Mouse (Mus musculus) layer of hippocampus, adult 11-12 months (tissue): ENCODE data around the gene Opcml.

Experiments
- DNase-seq: peaks from one replicate; pipeline ENCODE4 v3.0.0; 2022; ENCODE audit warnings: low spot score

Opcml gene

GRCm38 (mm10) chr9:28157092-28157491 lies 366.5 kb downstream of the Opcml start:
- DNase-seq: no peak

GRCm38 (mm10) chr9:28160953-28161352 lies 370.4 kb downstream of the Opcml start:
- DNase-seq: no peak

DNA sequence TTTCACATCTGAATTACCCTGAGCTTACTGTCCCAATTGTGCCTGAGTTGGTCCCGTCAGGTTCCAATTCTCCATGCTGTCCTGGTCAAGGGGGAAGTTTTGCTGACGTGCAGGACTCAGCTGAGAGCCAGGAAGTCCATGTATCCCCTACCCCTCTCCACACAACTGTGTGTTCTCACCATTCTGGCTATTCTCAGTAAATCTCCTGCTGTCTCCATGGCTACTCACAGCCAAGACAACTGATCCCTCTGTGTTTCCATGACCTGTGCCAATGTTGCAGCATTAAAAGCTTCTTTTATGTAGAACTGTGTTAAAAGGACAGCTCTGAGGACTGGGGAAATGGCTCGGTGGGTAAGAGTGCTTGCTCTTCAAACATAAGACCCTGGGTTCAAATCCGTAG lies 373.4 kb downstream of the Opcml start:
- DNase-seq: no peak

- peak; percentile 71 for DNase-seq
Observed at GRCm38 (mm10) chr9:28171890-28172289, 381.3 kb downstream of the Opcml start.

- no peak for DNase-seq
Observed at GRCm38 (mm10) chr9:28177052-28177451, 386.5 kb downstream of the Opcml start.

DNA sequence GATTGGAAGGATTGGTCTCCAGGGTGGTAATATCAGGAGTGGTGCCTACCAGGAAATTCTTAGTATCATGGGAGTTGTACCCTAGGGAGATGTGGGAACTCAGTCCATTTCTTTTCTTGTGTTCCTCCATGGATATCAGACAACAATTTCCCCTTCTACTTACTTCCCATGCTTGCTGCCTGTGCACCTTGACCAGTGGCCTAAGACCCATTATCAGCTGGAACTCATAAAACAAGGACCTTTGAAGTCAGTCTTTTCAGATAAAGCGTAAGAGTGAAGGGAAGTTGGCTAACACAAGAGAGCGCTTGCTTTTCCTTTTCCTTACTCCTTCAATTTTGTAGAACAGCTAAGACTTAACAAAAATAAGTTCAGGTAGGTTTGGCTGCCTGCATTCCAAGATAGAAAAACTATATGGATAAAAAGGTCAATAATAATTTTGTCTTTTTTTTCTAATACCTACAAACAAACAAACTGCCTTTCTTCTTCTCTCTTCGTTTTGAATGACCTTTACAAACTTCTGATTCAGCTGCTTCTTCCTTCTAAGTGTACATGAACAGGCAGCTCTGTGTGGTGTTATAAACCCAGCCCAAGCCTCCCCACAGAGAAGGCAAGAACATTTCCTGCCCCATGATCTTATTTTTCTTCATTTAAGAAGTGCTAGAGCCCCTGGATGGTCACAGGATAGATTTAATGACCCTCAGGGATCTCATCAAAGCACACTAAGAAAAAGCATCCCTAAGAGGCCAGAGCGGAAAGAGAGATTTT lies 387.7 kb downstream of the Opcml start:
- DNase-seq: no peak

DNA sequence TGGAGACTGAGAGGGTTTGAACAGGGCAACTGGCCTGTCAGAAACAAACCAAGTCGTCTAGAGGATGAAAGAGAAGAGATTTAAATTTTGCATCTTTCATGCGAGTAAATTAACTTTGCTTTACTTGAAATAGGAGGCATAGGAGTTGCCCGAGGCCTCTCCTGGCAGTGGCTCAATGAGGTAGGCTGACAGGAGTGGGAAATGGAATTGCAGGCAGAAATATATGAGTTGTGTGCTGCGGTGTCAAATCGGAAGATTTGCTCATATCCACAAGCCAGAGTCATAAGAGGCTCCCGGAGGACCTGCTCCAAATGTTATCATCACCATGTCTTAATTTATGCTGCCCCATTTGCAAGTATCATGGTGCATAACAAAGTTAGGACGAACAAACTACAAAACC lies 391.3 kb downstream of the Opcml start:
- no peak for DNase-seq

DNA sequence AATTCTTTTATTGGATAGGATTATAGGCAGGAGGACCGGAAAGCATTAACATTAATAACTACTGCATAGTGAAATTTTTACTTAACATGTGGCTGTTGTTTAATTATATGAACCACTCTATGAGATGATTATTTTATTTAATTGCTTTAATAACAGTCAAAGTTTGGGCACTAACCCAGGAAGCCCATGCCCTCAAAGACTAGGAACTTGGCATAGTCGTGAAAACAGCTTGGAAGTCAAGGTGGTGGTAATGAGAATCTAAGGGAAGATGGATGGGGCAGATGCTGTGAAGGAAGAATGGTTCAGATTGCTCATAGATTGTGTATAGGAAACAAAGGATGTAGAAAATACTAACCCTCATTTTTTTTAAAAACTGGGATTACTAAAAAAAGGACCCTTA lies 399.7 kb downstream of the Opcml start:
- no peak for DNase-seq

DNA sequence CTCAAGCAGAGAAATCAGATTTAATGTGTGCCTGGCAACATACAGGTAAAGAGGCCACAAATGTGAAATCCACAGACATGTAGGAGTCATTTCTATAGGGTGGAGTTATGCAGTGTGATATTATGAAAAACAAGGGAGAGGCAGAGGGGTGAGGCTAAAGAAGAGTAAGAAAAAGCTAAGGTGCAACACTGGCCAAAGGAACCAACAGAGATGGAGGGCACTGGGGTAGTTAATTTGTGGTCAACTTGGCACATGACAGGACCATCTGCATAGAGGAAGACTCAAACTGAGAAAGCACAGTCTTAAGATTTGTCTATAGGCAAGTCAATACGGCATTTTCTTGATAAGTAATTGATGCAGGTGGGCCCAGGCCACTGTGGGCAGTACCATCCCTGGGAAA lies 400.2 kb downstream of the Opcml start:
- no peak for DNase-seq

DNA sequence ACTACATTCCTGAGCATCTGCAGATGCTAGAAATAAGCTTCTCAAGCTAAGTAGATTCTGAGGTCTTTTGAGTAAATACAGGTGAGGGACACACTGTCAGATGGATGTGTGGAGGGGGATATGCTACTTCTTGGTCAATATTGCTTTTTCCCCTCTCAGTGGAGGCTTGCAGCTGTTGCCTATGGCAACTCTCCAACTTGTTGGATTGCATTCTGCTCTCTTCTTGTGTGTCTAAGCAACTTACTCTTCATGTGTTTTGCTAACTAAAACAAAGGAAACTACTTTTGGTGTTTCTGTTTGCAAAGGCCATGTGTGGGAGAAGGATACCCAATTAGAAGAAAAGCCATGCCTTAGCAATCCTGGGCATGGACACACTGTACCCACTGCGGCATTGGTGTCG lies 406.0 kb downstream of the Opcml start:
- DNase-seq: no peak

- DNase-seq: no peak
Observed at GRCm38 (mm10) chr9:28197061-28197460, 406.5 kb downstream of the Opcml start.

DNA sequence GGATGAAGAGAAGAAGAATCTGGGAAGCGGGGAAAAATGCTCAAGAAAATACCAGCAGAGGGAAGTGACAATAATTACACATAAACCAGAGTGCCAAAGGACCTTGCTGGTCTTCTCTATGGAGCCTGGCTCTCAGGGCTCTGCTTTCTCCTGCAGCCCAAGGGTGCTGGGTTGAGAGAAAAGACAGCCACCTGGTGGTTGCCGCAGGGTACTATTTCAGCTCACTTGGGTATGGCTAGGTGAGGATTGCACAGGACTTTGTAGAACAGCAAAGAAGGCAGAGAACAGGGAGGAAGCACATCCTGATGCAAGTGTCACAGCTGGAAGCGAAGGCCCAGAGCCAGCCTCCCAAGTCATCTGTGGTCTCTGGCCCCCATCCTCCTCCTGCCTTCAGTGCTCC lies 407.1 kb downstream of the Opcml start:
- DNase-seq: peak; percentile 70

- no peak for DNase-seq
Observed at GRCm38 (mm10) chr9:28198106-28198694, 407.6 kb downstream of the Opcml start.

- DNase-seq: no peak
Observed at GRCm38 (mm10) chr9:28207441-28207840, 416.9 kb downstream of the Opcml start.

DNA sequence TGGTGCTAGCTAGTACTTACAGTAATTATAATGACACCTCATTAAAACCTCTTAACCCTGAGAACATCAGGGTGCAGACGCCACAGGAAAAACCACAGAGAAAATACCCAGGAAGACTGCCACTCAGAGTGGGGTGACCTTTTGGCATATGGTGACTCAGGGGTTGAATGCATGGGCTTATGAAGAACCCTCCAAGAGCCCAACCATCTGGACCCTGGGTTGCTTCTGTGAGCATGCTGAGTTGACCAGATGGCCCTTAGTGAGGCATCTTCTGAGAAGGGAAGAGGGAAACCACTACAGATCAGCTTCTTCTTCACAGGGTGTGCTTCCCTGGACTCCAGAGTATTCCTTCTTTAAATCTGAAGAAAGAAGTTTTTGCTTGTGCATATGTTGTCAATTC lies 418.1 kb downstream of the Opcml start:
- no peak for DNase-seq

GRCm38 (mm10) chr9:28211877-28212276 lies 421.3 kb downstream of the Opcml start:
- DNase-seq: no peak

DNA sequence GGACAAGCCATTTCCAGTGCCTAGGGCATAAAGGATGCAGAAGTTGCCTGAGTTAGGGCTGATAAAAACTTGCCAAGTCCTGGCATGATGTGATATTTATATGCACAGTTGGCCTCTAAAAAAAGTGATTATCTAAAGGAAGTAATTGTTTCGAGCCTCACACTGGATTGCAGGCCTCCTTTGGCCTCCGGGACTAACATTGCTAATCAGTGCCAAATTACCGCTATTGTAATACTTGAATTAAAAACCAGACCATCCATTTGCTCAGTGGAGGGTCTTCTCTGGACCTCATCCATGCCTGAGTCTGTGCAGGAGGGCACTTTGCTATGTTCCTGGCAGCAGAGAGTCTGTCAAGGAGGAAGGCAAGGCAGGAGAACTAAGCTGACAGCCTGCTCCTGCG lies 423.3 kb downstream of the Opcml start:
- no peak for DNase-seq

DNA sequence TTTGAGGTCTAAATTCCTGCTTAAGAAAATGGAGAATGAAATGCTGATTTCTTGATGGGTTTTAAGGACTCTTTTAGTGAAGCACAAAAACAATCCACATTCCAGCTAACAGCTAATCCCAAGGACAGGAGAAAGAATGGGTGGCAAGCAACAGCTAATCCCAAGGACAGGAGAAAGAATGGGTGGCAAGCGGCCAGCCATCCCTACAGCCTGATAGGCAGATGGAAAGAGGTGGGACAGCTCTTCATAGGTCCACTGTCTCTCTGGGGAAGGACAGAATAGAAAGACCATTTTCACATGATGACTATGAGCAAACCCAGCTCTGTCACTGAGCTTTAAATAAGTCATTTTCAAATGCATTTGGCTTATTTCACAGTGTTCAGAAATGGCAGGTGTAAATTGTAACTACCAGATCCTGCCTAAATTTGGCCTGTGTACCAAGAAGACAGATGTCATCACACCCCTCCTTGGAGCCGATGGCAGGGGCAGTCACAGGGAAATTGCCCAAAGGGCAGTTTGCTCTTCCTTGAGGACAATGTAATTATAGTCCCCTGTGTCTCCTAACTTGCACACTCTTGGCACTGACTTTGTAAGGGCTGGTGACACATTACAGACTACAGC lies 427.6 kb downstream of the Opcml start:
- peak; percentile 24 for DNase-seq

DNA sequence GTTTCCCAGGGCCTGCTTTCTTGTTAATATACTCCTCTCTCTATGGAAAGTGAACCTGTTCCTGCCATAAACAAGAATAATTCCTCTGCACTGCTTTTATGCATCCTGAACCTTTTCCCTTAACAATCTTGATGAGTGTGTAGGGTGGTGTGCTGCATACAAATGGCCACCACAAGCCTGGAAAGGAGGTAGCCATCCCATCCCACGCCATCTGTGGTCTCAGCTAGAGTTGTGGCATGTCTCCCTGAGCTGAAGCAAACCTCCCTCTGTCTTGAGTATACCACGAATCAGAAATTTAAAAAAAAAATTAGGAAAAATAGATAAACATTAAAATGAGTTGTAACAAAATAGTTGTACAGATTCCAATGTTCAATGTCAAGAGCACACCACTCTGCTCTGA lies 432.2 kb downstream of the Opcml start:
- no peak for DNase-seq

DNA sequence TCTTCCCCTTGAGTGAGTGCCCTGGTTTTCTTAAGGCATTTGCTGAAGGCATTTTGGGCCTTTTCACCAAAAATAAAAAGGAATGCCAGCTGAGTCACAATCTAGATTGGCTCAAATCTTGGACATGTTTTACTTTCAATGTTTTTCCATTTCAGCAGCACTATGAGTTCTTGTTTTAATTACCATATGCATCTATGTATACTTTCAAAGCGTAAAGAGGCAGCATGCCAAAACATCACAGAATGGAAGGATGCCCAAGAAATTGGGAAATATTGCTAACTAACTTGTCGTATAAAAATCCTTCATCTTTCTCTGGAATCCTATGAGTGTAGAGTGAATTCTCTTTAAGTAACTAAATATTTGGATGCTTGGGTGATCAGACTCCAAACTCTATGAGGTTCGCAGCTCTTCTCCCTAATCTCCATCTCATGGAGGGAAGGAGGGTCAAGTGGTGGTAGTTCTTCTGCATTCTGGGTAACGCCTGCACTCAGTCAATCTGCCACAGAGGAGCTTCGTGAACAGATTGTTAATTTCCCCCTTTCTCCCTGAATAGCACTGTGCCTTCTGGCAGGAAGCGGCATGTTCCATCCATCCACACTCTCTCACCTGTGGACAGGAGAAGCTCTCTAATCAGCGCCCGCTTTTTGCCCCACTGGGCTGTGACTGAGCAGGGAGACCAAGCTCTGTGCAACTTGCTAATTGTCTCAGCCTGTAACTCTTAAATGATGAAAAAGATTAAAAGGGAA lies 435.4 kb downstream of the Opcml start:
- DNase-seq: peak; percentile 47

DNA sequence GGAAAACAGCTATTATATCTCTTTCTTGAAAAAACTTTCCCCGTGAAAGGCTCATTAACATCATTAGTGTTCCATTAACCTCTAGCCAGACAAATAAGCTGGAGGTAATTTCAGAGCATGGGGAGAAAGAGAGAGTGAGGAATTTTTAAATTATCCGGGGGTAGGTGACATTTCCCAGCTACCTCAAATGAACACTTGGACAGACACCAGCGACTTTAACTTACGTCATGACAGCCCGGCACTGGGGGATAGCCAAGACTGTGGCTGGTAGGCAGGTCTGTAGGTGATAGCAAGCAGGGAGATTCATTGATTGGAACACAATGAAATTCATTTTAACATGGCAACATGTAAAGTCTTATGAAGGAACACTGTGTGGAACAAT lies 436.0 kb downstream of the Opcml start:
- DNase-seq: peak; percentile 29

GRCm38 (mm10) chr9:28238450-28238849 lies 447.9 kb downstream of the Opcml start:
- no peak for DNase-seq
